Mouse (Mus musculus) T-helper 1 cell (primary cell): ENCODE data around the gene Stfa1.
"Not testable (repeated sequence)": the region's sequence is repeated elsewhere in the genome, so short reads cannot be mapped to it uniquely, and the experiment has no call there.

Experiments
- in situ Hi-C: fragments of 300-600 bp; cut with MboI, MseI; formaldehyde crosslinking; loops from one replicate; pipeline ENCODE4 v1.15.1; 2025; ENCODE audit warnings: high pct_unique_total_duplicates

Gene Stfa1

GRCm38 (mm10) chr16:36276796-36277195 lies at the start of gene Stfa1:
Gene Stfa1 (plus strand): TSS chr16:36276951.
- in situ Hi-C loops = not testable (repeated sequence)

GRCm38 (mm10) chr16:36260585-36260984 lies 16.2 kb upstream of the Stfa1 start:
- in situ Hi-C loops = not testable (repeated sequence)

- in situ Hi-C loops = loop anchor here (5.0 kb wide), 1 partner anchor 68 kb away; no protein-coding TSS in a partner anchor
These were observed 12.4 kb downstream of the Stfa1 start for GRCm38 (mm10) chr16:36289140-36289539.

GRCm38 (mm10) chr16:36307631-36308030 lies 30.9 kb downstream of the Stfa1 start:
- in situ Hi-C loops = no loop called here

GRCm38 (mm10) chr16:36316111-36316510 lies 39.4 kb downstream of the Stfa1 start:
- in situ Hi-C loops = not testable (repeated sequence)

- in situ Hi-C loops = no loop called here
These were observed 42.5 kb downstream of the Stfa1 start for GRCm38 (mm10) chr16:36319286-36319685.

- in situ Hi-C loops = no loop called here
These were observed 57.5 kb downstream of the Stfa1 start, which contains the start of gene BC117090 for GRCm38 (mm10) chr16:36334232-36334631. Gene BC117090 (minus strand): TSS chr16:36334332.
